ENCODE assay signal across 8 mouse cellular contexts in the genomic region with DNA sequence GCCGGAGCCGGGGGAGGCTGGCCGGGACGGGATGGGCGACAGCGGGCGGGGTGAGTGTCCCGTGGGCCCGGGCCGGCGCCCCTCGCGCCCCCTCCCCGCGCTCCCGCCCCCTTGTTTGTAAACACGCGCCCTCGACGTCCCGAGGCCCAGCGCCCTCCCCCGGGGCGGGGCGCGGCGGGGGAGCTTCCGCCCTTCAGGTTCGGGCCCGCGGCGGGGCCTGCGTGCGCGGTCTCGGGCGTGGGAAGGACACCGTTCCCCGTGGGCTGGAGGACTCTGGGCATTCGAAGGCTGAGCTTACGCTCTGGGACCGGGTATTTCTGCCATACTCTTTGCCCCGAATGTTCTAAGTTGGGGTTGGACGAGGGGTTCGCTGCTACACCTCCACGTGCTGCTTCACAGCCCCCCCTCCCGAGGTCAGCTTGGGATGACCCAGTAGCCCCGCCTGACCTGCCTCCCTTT. TPM values are rescaled to one million over a fixed set of nuclear protein-coding genes. Genes with fewer than 3 reads are reported as not detected.
DNase-seq lines count a peak whose midpoint lies in the region; ATAC-seq lines count a peak whose summit lies in the region.

No protein-coding gene starts in this region.

- WGBS in forebrain, embryonic 14.5 days, result under 1% methylated on average over 23 of the region's 48 CpGs
- under 1% methylated on average over 36 of the region's 48 CpGs for WGBS in kidney, embryonic 15.5 days

- H3K9me3 ChIP-seq in forebrain, embryonic 14.5 days (replicated peaks; ENCODE audit: control insufficient read depth, low read length), result no peaks in the 10 kb centered on the region
- no peaks in the 10 kb centered on the region for H3K9me3 ChIP-seq in kidney, embryonic 15.5 days (replicated peaks)

- DNase-seq in kidney, adult 11 months, result peak; percentile 78
- DNase-seq in kidney, postnatal 10 days, result no peak
- DNase-seq in T-cell, adult 2 months (ENCODE audit: low spot score), result peak; percentile 71
- DNase-seq in forebrain, embryonic 14.5 days (ENCODE audit: low spot score), result peak; percentile 44
- DNase-seq in lung, postnatal 36 days, result peak; percentile 67
- peak; percentile 78 to 90 for DNase-seq in spleen, postnatal 4 days (ENCODE audit: low spot score in 2 of 2)

- peaks cover 55% of the 10 kb centered on the region for H3K36me3 ChIP-seq in forebrain, embryonic 14.5 days (ENCODE audit: control insufficient read depth, insufficient read depth, low read length)
- H3K36me3 ChIP-seq in kidney, embryonic 15.5 days, result peaks cover 54% of the 10 kb centered on the region

- H3K27ac ChIP-seq in forebrain, embryonic 14.5 days (ENCODE audit: low read depth, low read length), result peak overlapping the region; percentile 96
- peak overlapping the region; percentile 99 for H3K27ac ChIP-seq in kidney, embryonic 15.5 days

- no peaks in the 10 kb centered on the region for H3K27me3 ChIP-seq in forebrain, embryonic 14.5 days (replicated peaks; ENCODE audit: control insufficient read depth, insufficient read depth, low read length)
- no peaks in the 10 kb centered on the region for H3K27me3 ChIP-seq in kidney, embryonic 15.5 days

- H3K4me2 ChIP-seq in forebrain, embryonic 14.5 days (ENCODE audit: low read length), result peak overlapping the region; percentile 97
- H3K4me2 ChIP-seq in kidney, embryonic 15.5 days, result peak overlapping the region; percentile 74

- H3K4me3 ChIP-seq in forebrain, embryonic 14.5 days (ENCODE audit: low read depth, low read length), result peak overlapping the region; percentile 86
- peak overlapping the region; percentile 75 for H3K4me3 ChIP-seq in kidney, embryonic 15.5 days (replicated peaks)

- peaks cover 28% of the 10 kb centered on the region for H3K4me1 ChIP-seq in forebrain, embryonic 14.5 days (ENCODE audit: control insufficient read depth, insufficient read depth, low read length)
- peaks cover 46% of the 10 kb centered on the region for H3K4me1 ChIP-seq in kidney, embryonic 15.5 days

- peak overlapping the region; percentile 90 for H3K9ac ChIP-seq in forebrain, embryonic 14.5 days (ENCODE audit: low read length)
- peak overlapping the region; percentile 92 for H3K9ac ChIP-seq in kidney, embryonic 15.5 days

- no peak; the same call in 1 of the 2 replicates for ATAC-seq in forebrain, embryonic 14.5 days
- 0 out of 2 replicates have a peak, but pooled peaks have one; percentile 3 for ATAC-seq in kidney, embryonic 15.5 days (replicated peaks; ENCODE audit: low FRiP score)
- no peak for ATAC-seq in frontal cortex, adult (ENCODE audit: low TSS enrichment)

RNA-seq across cellular contexts. Expression of gene Rxrb, which starts 0.6 kb away (rescaled TPM):
- 21.4 and 27.7 TPM in 2 replicates for polyA plus RNA-seq in forebrain, embryonic 14.5 days (2014; fragmentation: Nextera tagmentation; extraction: Ambion mirVana)
- 50.5 and 53.0 TPM in 2 replicates for polyA plus RNA-seq in kidney, embryonic 15.5 days (2015; fragmentation: Nextera tagmentation; extraction: Ambion mirVana)

RNA-seq across cellular contexts. Expression of gene Slc39a7, which starts 0.7 kb away (rescaled TPM):
- 78.3 and 84.1 TPM in 2 replicates for polyA plus RNA-seq in forebrain, embryonic 14.5 days (2014; fragmentation: Nextera tagmentation; extraction: Ambion mirVana)
- polyA plus RNA-seq in kidney, embryonic 15.5 days (2015; fragmentation: Nextera tagmentation; extraction: Ambion mirVana), result 197 and 211 TPM in 2 replicates

RNA-seq across cellular contexts. Expression of gene H2-Ke6, which starts 4.3 kb away (rescaled TPM):
- 60.2 and 75.4 TPM in 2 replicates for polyA plus RNA-seq in forebrain, embryonic 14.5 days (2014; fragmentation: Nextera tagmentation; extraction: Ambion mirVana)
- 51.7 and 52.5 TPM in 2 replicates for polyA plus RNA-seq in kidney, embryonic 15.5 days (2015; fragmentation: Nextera tagmentation; extraction: Ambion mirVana)

RNA-seq across cellular contexts. Expression of gene Col11a2, which starts 7.0 kb away (rescaled TPM):
- 0.95 and 1.6 TPM in 2 replicates for polyA plus RNA-seq in forebrain, embryonic 14.5 days (2014; fragmentation: Nextera tagmentation; extraction: Ambion mirVana)
- 2.2 and 6.6 TPM in 2 replicates for polyA plus RNA-seq in kidney, embryonic 15.5 days (2015; fragmentation: Nextera tagmentation; extraction: Ambion mirVana)

RNA-seq across cellular contexts. Expression of gene Ring1, which starts 7.7 kb away (rescaled TPM):
- 6.7 and 7.4 TPM in 2 replicates for polyA plus RNA-seq in forebrain, embryonic 14.5 days (2014; fragmentation: Nextera tagmentation; extraction: Ambion mirVana)
- 20.3 and 21.7 TPM in 2 replicates for polyA plus RNA-seq in kidney, embryonic 15.5 days (2015; fragmentation: Nextera tagmentation; extraction: Ambion mirVana)
